Mouse (Mus musculus) MEL (cell line): Measurements from ENCODE around the gene Nlrp1b.

Source experiments
- E2F4 ChIP-seq: IDR thresholded peaks from 2 replicates; pipeline ENCODE4 v1.6.1; 2011; ENCODE audit warnings: low read depth, low read length, improper control_type of control experiment, borderline replicate concordance
- MYB ChIP-seq: IDR thresholded peaks from 2 replicates; pipeline ENCODE4 v1.6.1; 2011; ENCODE audit warnings: mild to moderate bottlenecking, low read depth, low read length, improper control_type of control experiment

- TF ChIP-seq MYB (no peak), E2F4 (no peak)
Observed at GRCm38 (mm10) chr11:71230684-71231480, at the start of gene Nlrp1b.
